Mouse (Mus musculus) embryonic facial prominence, embryonic 14.5 days (tissue): ENCODE results near the gene Gnb1. TPM values are rescaled to one million over a fixed set of nuclear protein-coding genes. Genes with fewer than 3 reads are reported as not detected.
A peak's percentile ranks its signal among the peaks of the same experiment; 100 is the strongest.

Experiments used
- ATAC-seq: fragments of 200-750 bp; cut with Nextera tagmentation; 2 replicates; pipeline ENCODE4 v1.8.0; 2017; ENCODE audit warnings: low read depth, moderate number of reproducible peaks, moderate TSS enrichment
- DNase-seq: peaks from one replicate; pipeline ENCODE4 v3.0.0-alpha.2; 2015; ENCODE audit warnings: low spot score
- H3K27ac ChIP-seq: fragments of 300-500 bp; sonication (generic); replicated peaks from 2 replicates; pipeline ENCODE4 v1.5.1; 2014; ENCODE audit warnings: low read depth, mild to moderate bottlenecking, low read length, moderate library complexity
- H3K27me3 ChIP-seq: fragments of 300-500 bp; sonication (generic); replicated peaks from 2 replicates; pipeline ENCODE4 v1.6.1; 2014; ENCODE audit warnings: low read length; ENCODE audit not compliant: control insufficient read depth, insufficient read depth
- H3K36me3 ChIP-seq: fragments of 300-500 bp; sonication (generic); 2 replicates; pipeline ENCODE4 v1.6.1; 2014; ENCODE audit warnings: low read length, mixed read lengths; ENCODE audit not compliant: control insufficient read depth, insufficient read depth
- H3K4me1 ChIP-seq: fragments of 300-500 bp; sonication (generic); 2 replicates; pipeline ENCODE4 v1.6.1; 2014; ENCODE audit warnings: antibody characterized with exemption, low read length; ENCODE audit not compliant: control insufficient read depth, insufficient read depth
- H3K4me2 ChIP-seq: fragments of 300-500 bp; sonication (generic); 2 replicates; pipeline ENCODE4 v1.6.1; 2014; ENCODE audit warnings: low read depth, mild to moderate bottlenecking, low read length, moderate library complexity, mixed read lengths
- H3K4me3 ChIP-seq: fragments of 300-500 bp; sonication (generic); 2 replicates; pipeline ENCODE4 v1.5.1; 2014; ENCODE audit warnings: low read depth, mild to moderate bottlenecking, low read length
- H3K9ac ChIP-seq: fragments of 300-500 bp; sonication (generic); 2 replicates; pipeline ENCODE4 v1.6.1; 2014; ENCODE audit warnings: low read depth, mild to moderate bottlenecking, low read length, moderate library complexity, mixed read lengths
- H3K9me3 ChIP-seq: fragments of 300-500 bp; sonication (generic); 2 replicates; pipeline ENCODE4 v1.6.1; 2016; ENCODE audit warnings: low read length; ENCODE audit not compliant: control insufficient read depth
- WGBS: fragments of 180-500 bp; shearing (Covaris S2); extraction: QIAGEN DNeasy Blood & Tissue Kit; methylation state at CpG from one replicate; pipeline ENCODE4 v1.1.7; 2014; 5-methylcytosine and 5-hydroxymethylcytosine counted together
- polyA plus RNA-seq: library from polyadenylated mRNA; unstranded; fragments of >200 nt; fragmentation: Nextera tagmentation; extraction: Ambion mirVana; gene quantifications from 2 replicates; pipeline ENCODE4 v1.2.1, GENCODE M21; 2014

The Gnb1 gene
- polyA plus RNA-seq, 1 experiment from 2014 or later, result 448 TPM

DNA sequence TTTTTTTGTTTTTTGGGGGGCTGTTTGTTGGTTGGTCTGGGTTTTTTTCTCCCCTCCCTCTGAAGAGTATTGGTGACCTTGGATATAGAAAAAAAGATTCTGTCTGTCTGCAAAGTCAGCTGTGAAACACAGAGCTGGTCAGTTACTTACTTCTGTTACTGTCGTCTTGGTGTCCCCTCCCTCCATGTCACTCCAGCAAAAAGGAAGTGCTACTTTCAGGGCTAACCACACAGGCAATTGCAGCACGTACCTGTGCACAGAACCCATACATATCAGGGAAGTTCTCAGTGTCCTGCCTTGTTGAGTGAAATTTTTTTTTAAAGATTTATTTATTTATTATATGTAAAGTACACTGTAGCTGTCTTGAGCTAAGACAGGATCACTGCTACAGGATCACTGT, 59.3 kb downstream of the Gnb1 start:
- Histone ChIP-seq H3K27me3 (no peaks in the 10 kb centered on the region), H3K27ac (no peak overlapping the region), H3K4me3 (no peak overlapping the region), H3K4me1 (no peaks in the 10 kb centered on the region), H3K9ac (no peak overlapping the region), H3K36me3 (peaks cover 84% of the 10 kb centered on the region), H3K4me2 (no peak overlapping the region), H3K9me3 (no peaks in the 10 kb centered on the region)
- DNase-seq (no peak), ATAC-seq (no peak)
- 86% methylated on average over 2 of the region's 2 CpGs for WGBS

- Histone ChIP-seq H3K27me3 (no peaks in the 10 kb centered on the region), H3K4me2 (no peak overlapping the region), H3K4me1 (no peaks in the 10 kb centered on the region), H3K4me3 (no peak overlapping the region), H3K9me3 (no peaks in the 10 kb centered on the region), H3K36me3 (peaks cover 85% of the 10 kb centered on the region), H3K9ac (no peak overlapping the region), H3K27ac (no peak overlapping the region)
- 92% methylated on average over 4 of the region's 4 CpGs for WGBS
- ATAC-seq (no peak), DNase-seq (no peak)
Observed at GRCm38 (mm10) chr4:155551073-155551472, 59.9 kb downstream of the Gnb1 start.

GRCm38 (mm10) chr4:155552917-155553532, 61.9 kb downstream of the Gnb1 start:
- DNase-seq (no peak), ATAC-seq (no peak)
- Histone ChIP-seq H3K9me3 (no peaks in the 10 kb centered on the region), H3K36me3 (peaks cover 96% of the 10 kb centered on the region), H3K27ac (no peak overlapping the region), H3K27me3 (no peaks in the 10 kb centered on the region), H3K4me1 (no peaks in the 10 kb centered on the region), H3K4me3 (no peak overlapping the region), H3K9ac (no peak overlapping the region), H3K4me2 (no peak overlapping the region)
- WGBS, result 87% methylated on average over 6 of the region's 6 CpGs

DNA sequence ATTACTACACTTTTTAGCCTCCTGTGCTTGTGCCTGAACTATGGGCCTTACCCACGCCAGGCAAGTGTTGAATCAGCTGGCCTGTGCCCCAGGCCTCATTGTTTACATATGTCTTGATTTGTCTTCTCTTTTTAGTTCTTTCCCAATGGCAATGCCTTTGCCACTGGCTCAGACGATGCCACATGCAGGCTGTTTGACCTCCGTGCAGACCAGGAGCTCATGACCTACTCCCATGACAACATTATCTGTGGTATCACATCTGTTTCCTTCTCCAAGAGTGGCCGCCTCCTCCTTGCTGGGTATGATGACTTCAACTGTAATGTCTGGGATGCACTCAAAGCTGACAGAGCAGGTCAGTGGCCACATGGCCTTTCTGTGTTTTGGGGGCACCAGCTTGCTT, 63.7 kb downstream of the Gnb1 start:
- H3K36me3 ChIP-seq, result peaks cover 99% of the 10 kb centered on the region
- no peaks in the 10 kb centered on the region for H3K27me3 ChIP-seq
- no peak overlapping the region for H3K27ac ChIP-seq
- no peaks in the 10 kb centered on the region for H3K9me3 ChIP-seq
- DNase-seq (no peak), ATAC-seq (no peak)
- no peak overlapping the region for H3K4me3 ChIP-seq
- H3K9ac ChIP-seq, result no peak overlapping the region
- no peaks in the 10 kb centered on the region for H3K4me1 ChIP-seq
- H3K4me2 ChIP-seq, result no peak overlapping the region
- 78% methylated on average over 4 of the region's 4 CpGs for WGBS

DNA sequence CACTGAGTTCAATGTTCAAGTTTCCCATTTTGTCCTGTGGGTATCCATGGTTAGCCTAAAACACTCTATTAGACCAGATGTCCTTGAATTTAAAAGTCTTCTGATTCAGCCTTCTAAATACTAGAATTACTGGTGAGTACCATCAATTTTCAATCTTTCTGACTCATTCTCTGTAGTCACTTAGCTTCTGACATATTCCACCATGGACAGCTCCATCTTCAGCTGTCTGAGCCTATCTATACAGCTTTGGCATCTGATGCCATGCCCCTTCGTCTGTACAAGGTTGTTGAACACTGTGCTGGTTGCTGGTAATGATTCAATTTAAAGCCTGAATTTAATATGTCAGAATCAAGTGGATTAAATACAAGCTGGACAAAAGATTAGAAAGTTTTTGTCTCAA, 64.3 kb downstream of the Gnb1 start:
- DNase-seq, result no peak
- H3K4me3 ChIP-seq, result no peak overlapping the region
- no peak overlapping the region for H3K27ac ChIP-seq
- H3K4me1 ChIP-seq, result no peaks in the 10 kb centered on the region
- no peak overlapping the region for H3K9ac ChIP-seq
- H3K27me3 ChIP-seq, result no peaks in the 10 kb centered on the region
- ATAC-seq, result no peak
- WGBS, result 69% methylated on average over 1 of the region's 1 CpGs
- H3K36me3 ChIP-seq, result peaks cover 99% of the 10 kb centered on the region
- H3K4me2 ChIP-seq, result no peak overlapping the region
- H3K9me3 ChIP-seq, result no peaks in the 10 kb centered on the region

- no peak for ATAC-seq
- H3K4me1 ChIP-seq, result peaks cover 11% of the 10 kb centered on the region
- no peaks in the 10 kb centered on the region for H3K27me3 ChIP-seq
- H3K36me3 ChIP-seq, result peaks cover 69% of the 10 kb centered on the region
- H3K9ac ChIP-seq, result no peak overlapping the region
- no peak for DNase-seq
- 75% methylated on average over 6 of the region's 6 CpGs for WGBS
- no peak overlapping the region for H3K27ac ChIP-seq
- no peaks in the 10 kb centered on the region for H3K9me3 ChIP-seq
- H3K4me2 ChIP-seq, result no peak overlapping the region
- H3K4me3 ChIP-seq, result no peak overlapping the region
Observed at GRCm38 (mm10) chr4:155559454-155559853, 68.3 kb downstream of the Gnb1 start.

- WGBS, result 56% methylated on average over 2 of the region's 2 CpGs
- no peaks in the 10 kb centered on the region for H3K9me3 ChIP-seq
- no peak overlapping the region for H3K4me3 ChIP-seq
- peaks cover 54% of the 10 kb centered on the region for H3K36me3 ChIP-seq
- H3K27me3 ChIP-seq, result no peaks in the 10 kb centered on the region
- H3K9ac ChIP-seq, result no peak overlapping the region
- 0 out of 2 replicates have a peak overlapping the region, but pooled peaks have one; percentile 15 for H3K27ac ChIP-seq
- H3K4me1 ChIP-seq, result peaks cover 22% of the 10 kb centered on the region
- DNase-seq, result no peak
- no peak overlapping the region for H3K4me2 ChIP-seq
- no peak for ATAC-seq
Observed at GRCm38 (mm10) chr4:155560932-155561331, 69.8 kb downstream of the Gnb1 start.

GRCm38 (mm10) chr4:155561661-155562442, 70.7 kb downstream of the Gnb1 start, which contains the start of gene Nadk:
TSS of gene Nadk (plus strand) at chr4:155562378.
- Histone ChIP-seq H3K27ac (peak within 1 kb of the TSS; percentile 88), H3K27me3 (no peaks in the 10 kb centered on the region), H3K4me3 (peak within 1 kb of the TSS; percentile 92), H3K9me3 (no peaks in the 10 kb centered on the region), H3K36me3 (peaks cover 45% of the 10 kb centered on the region), H3K9ac (peak within 1 kb of the TSS; percentile 61), H3K4me2 (peak within 1 kb of the TSS; percentile 74), H3K4me1 (peaks cover 24% of the 10 kb centered on the region)
- ATAC-seq (no peak), DNase-seq (no peak)
- 66% methylated on average over 7 of the region's 7 CpGs for WGBS
